Mouse (Mus musculus): Measurements from ENCODE around the gene Pdzd2.

- no peak for TF ChIP-seq GATA1 (IDR thresholded peaks at IDR 0.05; ENCODE audit: borderline replicate concordance, low read length)
- no peak for TF ChIP-seq FLI1 (IDR thresholded peaks at IDR 0.05; ENCODE audit: low read length)
Observed at GRCm38 (mm10) chr15:12679996-12680395, 59.7 kb downstream of the Pdzd2 start.

Data from megakaryocyte, embryonic 14.5 days (primary cell).